Mouse (Mus musculus): ENCODE measurements at regions not wholly inside any gene's neighbourhood (a gene's known extent, or its start where the extent isn't known, plus 50 kb on each side); places are given as distances from the start of the nearest gene placed in this dataset.

DNA sequence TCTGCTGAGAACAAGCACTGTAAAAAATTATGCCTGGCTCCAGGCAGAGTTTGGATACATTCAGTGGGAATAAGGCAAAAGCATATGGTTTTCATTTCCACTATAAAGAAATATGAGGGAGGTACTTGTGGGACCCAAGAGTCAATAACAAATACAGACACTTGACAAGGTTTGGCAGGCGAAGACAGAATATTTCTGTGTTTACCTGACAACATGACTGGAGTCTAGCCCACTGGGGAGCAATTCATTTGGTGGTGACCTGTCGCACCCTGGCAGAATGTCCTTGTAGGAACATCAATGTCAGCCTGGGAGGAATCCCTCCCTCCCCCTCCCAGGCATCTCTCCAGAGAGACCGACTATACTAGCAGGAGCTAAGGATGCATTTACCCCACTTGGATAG is 276.8 kb downstream of the Maf start:
- TF ChIP-seq CTCF (IDR thresholded peaks at IDR 0.05; ENCODE audit: low read depth): no peak
- no peak for TF ChIP-seq EP300 (IDR thresholded peaks at IDR 0.05; ENCODE audit: low read depth)

All from liver, postnatal 0 days (tissue).